Mouse (Mus musculus) midbrain, postnatal 0 days (tissue): ENCODE results near the gene Gpc6. TPM values are rescaled to one million over a fixed set of nuclear protein-coding genes. Genes with fewer than 3 reads are reported as not detected.

Experiments used
- ATAC-seq: fragments of 200-750 bp; cut with Nextera tagmentation; 2 replicates; pipeline ENCODE4 v1.8.0; 2017; ENCODE audit warnings: moderate number of reproducible peaks, mild to moderate bottlenecking, moderate TSS enrichment, moderate library complexity; ENCODE audit not compliant: low FRiP score
- DNase-seq: peaks from one replicate; pipeline ENCODE4 v3.0.0-alpha.2; 2015; ENCODE audit warnings: low spot score
- H3K27ac ChIP-seq: fragments of 300-500 bp; sonication (generic); 2 replicates; pipeline ENCODE4 v1.5.1; 2014; ENCODE audit warnings: low read depth, mild to moderate bottlenecking, low read length, mixed read lengths
- H3K27me3 ChIP-seq: fragments of 300-500 bp; sonication (generic); 2 replicates; pipeline ENCODE4 v1.6.1; 2014; ENCODE audit warnings: low read length, control low read depth, mixed read lengths; ENCODE audit not compliant: insufficient read depth
- H3K36me3 ChIP-seq: fragments of 300-500 bp; sonication (generic); 2 replicates; pipeline ENCODE4 v1.6.1; 2014; ENCODE audit warnings: low read length, control low read depth, mixed read lengths; ENCODE audit not compliant: insufficient read depth
- H3K4me1 ChIP-seq: fragments of 300-500 bp; sonication (generic); 2 replicates; pipeline ENCODE4 v1.6.1; 2014; ENCODE audit warnings: mild to moderate bottlenecking, control low read depth, antibody characterized with exemption, low read length, mixed read lengths; ENCODE audit not compliant: insufficient read depth
- H3K4me2 ChIP-seq: fragments of 300-500 bp; sonication (generic); 2 replicates; pipeline ENCODE4 v1.6.1; 2014; ENCODE audit warnings: low read depth, mild to moderate bottlenecking, low read length, mixed read lengths; ENCODE audit not compliant: poor library complexity, severe bottlenecking
- H3K4me3 ChIP-seq: fragments of 300-500 bp; sonication (generic); 2 replicates; pipeline ENCODE4 v1.5.1; 2014; ENCODE audit warnings: low read depth, mild to moderate bottlenecking, low read length, moderate library complexity
- H3K9ac ChIP-seq: fragments of 300-500 bp; sonication (generic); replicated peaks from 2 replicates; pipeline ENCODE4 v1.6.1; 2014; ENCODE audit warnings: mild to moderate bottlenecking, low read length, moderate library complexity, mixed read lengths; ENCODE audit not compliant: poor library complexity, severe bottlenecking
- H3K9me3 ChIP-seq: fragments of 300-500 bp; sonication (generic); 2 replicates; pipeline ENCODE4 v1.6.1; 2016; ENCODE audit warnings: low read length, control low read depth
- CTCF ChIP-seq: IDR thresholded peaks from 2 replicates; pipeline ENCODE4 v1.5.1; 2016; ENCODE audit warnings: antibody characterized with exemption, mild to moderate bottlenecking
- WGBS: fragments of 180-500 bp; shearing (Covaris S2); extraction: QIAGEN DNeasy Blood & Tissue Kit; methylation state at CpG from one replicate; pipeline ENCODE4 v1.1.7; 2014; 5-methylcytosine and 5-hydroxymethylcytosine counted together
- polyA plus RNA-seq: library from polyadenylated mRNA; unstranded; fragments of >200 nt; fragmentation: Nextera tagmentation; extraction: Ambion mirVana; gene quantifications from 2 replicates; pipeline ENCODE4 v1.2.1, GENCODE M21; 2015
- total RNA-seq: library from RNA; depleted of rRNA; stranded (reverse); fragments of >200 nt; gene quantifications from 2 replicates; pipeline ENCODE4 v1.2.3, GENCODE M21; 2014

Gene Gpc6
- total and polyA plus RNA-seq, 2 experiments from 2014 or later = 19.3 to 20.3 TPM

DNA sequence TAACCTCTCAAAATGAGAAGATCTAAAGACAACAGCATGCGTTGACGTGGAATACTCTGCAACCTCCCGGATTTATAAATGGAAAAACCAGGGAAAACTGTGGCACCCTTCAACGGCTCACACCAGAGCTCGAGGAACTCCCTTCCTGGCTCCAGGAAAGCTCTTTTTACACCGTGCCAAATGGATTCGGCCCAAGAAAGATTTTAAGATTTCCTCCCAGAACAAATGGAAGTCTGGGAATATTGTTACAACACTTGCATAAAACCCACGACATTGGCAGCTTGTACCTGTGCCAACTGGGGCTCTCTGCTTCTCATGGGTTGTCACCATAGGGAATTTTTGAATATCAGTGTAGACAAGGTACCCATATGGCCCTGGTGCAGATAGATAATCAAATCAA, 647.1 kb downstream of the Gpc6 start:
- Histone ChIP-seq H3K9me3 (no peaks in the 10 kb centered on the region), H3K36me3 (no peaks in the 10 kb centered on the region), H3K4me2 (no peak overlapping the region), H3K4me3 (no peak overlapping the region), H3K4me1 (no peaks in the 10 kb centered on the region), H3K27ac (no peak overlapping the region), H3K27me3 (no peaks in the 10 kb centered on the region), H3K9ac (no peak overlapping the region)
- no peak for TF ChIP-seq CTCF
- WGBS = 74% methylated on average over 8 of the region's 8 CpGs
- ATAC-seq (no peak), DNase-seq (no peak)

DNA sequence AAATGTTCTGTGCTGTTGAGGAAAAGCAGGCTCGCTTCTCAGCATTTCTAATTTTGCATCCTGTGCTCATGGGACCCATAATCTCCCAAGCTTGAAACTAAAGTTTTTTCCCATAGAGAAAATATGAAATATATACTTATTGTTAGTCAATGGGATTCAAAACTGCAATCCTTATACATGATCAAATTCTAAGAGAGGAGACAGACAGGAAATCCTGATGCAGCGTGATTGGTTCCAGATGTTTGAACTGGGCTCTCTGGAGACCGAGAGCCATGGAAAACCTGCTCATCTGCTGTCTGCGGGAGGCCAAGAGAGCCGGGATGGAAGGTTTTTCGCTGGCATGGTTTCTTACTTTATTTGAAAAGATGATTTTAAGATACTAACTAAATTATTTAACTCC, 649.1 kb downstream of the Gpc6 start:
- H3K27me3 ChIP-seq = no peaks in the 10 kb centered on the region
- no peaks in the 10 kb centered on the region for H3K36me3 ChIP-seq
- no peak overlapping the region for H3K4me2 ChIP-seq
- no peak overlapping the region for H3K27ac ChIP-seq
- H3K9ac ChIP-seq = no peak overlapping the region
- TF ChIP-seq CTCF = no peak
- no peaks in the 10 kb centered on the region for H3K4me1 ChIP-seq
- DNase-seq (no peak), ATAC-seq (no peak)
- H3K4me3 ChIP-seq = no peak overlapping the region
- 82% methylated on average over 6 of the region's 6 CpGs for WGBS
- H3K9me3 ChIP-seq = no peaks in the 10 kb centered on the region

DNA sequence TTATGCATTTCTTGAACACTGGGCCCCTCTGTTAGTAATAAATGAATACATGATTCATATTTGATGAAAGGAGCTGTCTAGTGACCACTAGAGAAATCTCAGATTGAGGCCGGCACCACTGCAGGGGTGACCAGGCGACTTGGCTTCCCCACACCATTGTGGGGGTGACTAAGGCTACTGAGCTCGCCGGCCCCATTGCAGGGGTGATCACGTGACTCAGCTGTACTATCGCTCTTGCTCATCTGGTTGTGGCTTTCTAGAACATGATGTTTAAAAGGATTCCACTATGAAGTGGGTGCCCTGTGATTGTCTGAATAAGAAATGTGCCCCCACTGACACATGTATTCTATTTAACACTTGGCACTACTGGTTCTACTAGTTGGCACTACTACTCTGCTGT, 656.6 kb downstream of the Gpc6 start:
- DNase-seq (no peak), ATAC-seq (no peak)
- TF ChIP-seq CTCF = no peak
- Histone ChIP-seq H3K9me3 (no peaks in the 10 kb centered on the region), H3K4me2 (no peak overlapping the region), H3K27me3 (no peaks in the 10 kb centered on the region), H3K4me3 (no peak overlapping the region), H3K9ac (no peak overlapping the region), H3K27ac (no peak overlapping the region), H3K36me3 (no peaks in the 10 kb centered on the region), H3K4me1 (no peaks in the 10 kb centered on the region)
- 92% methylated on average over 6 of the region's 6 CpGs for WGBS

DNA sequence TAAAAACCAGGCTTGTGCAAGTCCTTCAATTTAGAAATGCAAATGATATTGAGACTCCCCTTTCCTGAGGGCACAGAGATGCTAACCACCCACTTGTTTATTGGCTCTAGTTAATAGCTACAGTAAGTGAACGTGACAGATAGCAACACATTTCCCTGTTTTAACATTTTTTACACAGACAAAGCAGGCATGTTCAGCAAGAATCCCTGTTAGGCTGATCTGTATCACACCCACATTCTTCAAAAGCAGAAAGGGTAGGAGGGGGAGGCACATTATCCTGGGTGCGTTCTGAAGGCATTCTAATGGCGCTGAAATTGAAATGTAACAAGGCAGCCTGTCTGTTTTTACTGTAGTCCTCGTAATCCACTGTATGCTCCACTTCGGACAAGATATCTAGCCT, 674.6 kb downstream of the Gpc6 start:
- Histone ChIP-seq H3K36me3 (no peaks in the 10 kb centered on the region), H3K4me3 (no peak overlapping the region), H3K4me1 (no peaks in the 10 kb centered on the region), H3K9ac (no peak overlapping the region), H3K4me2 (no peak overlapping the region), H3K27ac (no peak overlapping the region), H3K9me3 (no peaks in the 10 kb centered on the region), H3K27me3 (no peaks in the 10 kb centered on the region)
- ATAC-seq (no peak), DNase-seq (no peak)
- WGBS = 45% methylated on average over 5 of the region's 5 CpGs
- no peak for TF ChIP-seq CTCF

DNA sequence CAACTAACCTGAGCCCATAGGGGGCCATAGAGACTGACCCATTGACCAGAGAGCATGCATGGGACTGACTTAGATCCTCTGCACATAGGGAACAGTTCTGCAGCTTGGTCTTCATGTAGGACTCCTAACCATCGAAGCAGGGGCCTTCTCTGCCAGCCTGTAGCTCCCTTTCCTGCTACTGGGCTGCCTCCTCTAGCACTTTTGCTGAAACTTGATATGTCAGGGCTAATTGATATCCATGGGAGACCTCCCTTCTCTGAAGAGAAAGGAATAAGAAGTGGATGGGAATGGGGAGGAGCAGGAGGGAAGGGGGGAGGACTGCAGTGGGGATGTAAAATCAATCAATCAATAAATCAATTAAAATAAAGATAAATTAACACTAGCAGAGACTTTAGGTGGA, 678.7 kb downstream of the Gpc6 start:
- no peak overlapping the region for H3K4me3 ChIP-seq
- H3K4me2 ChIP-seq = no peak overlapping the region
- H3K4me1 ChIP-seq = no peaks in the 10 kb centered on the region
- H3K9me3 ChIP-seq = no peaks in the 10 kb centered on the region
- H3K27me3 ChIP-seq = no peaks in the 10 kb centered on the region
- no peaks in the 10 kb centered on the region for H3K36me3 ChIP-seq
- H3K9ac ChIP-seq = no peak overlapping the region
- ATAC-seq (no peak), DNase-seq (no peak)
- 89% methylated on average over 1 of the region's 1 CpGs for WGBS
- H3K27ac ChIP-seq = no peak overlapping the region
- TF ChIP-seq CTCF = no peak

DNA sequence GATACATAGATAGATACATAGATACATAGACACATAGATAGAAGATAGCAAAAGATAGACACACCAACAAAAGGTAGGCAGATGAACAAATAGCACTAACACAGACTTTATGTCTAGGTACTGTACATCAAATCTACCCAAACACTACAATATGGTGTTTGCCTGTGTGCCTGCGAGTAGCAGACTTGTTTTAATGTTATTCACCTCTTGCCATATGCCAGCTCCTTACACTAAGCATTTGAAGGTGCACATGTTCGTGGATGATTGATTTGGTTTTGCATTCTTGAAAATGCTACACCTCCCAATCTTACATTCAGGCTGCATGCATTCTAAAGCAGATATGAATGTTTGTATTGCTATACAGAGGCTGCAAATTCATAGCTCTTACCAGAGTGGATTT, 680.6 kb downstream of the Gpc6 start:
- no peaks in the 10 kb centered on the region for H3K36me3 ChIP-seq
- no peak overlapping the region for H3K4me2 ChIP-seq
- no peak for TF ChIP-seq CTCF
- DNase-seq (no peak), ATAC-seq (no peak)
- WGBS = 80% methylated on average over 2 of the region's 2 CpGs
- H3K9ac ChIP-seq = no peak overlapping the region
- no peak overlapping the region for H3K4me3 ChIP-seq
- H3K27me3 ChIP-seq = no peaks in the 10 kb centered on the region
- H3K9me3 ChIP-seq = no peaks in the 10 kb centered on the region
- H3K27ac ChIP-seq = no peak overlapping the region
- H3K4me1 ChIP-seq = no peaks in the 10 kb centered on the region

DNA sequence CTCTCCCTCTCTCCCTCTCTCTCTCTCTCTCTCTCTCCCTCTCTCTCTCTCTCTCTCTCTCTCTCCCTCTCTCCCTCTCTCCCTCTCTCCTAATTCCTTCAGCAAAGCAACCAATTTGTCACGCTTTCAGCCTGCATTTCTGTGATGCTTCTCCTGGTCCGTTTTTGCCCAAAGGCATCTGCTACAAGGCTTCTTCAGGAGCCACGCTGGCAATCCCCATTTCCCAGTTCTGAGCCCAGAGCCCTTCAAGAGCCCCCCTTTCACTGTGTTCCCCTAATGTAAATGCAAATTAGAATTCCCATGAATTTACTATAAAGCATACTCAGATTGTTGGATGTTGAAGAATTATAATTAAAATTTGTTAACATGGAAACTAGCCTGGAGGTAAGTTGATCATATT, 686.0 kb downstream of the Gpc6 start:
- DNase-seq (no peak), ATAC-seq (no peak)
- H3K4me3 ChIP-seq = no peak overlapping the region
- 30% methylated on average over 3 of the region's 3 CpGs for WGBS
- no peak overlapping the region for H3K9ac ChIP-seq
- H3K27ac ChIP-seq = no peak overlapping the region
- no peak for TF ChIP-seq CTCF
- H3K4me1 ChIP-seq = no peaks in the 10 kb centered on the region
- no peak overlapping the region for H3K4me2 ChIP-seq
- H3K27me3 ChIP-seq = no peaks in the 10 kb centered on the region
- no peaks in the 10 kb centered on the region for H3K36me3 ChIP-seq
- no peaks in the 10 kb centered on the region for H3K9me3 ChIP-seq
